Mouse (Mus musculus) neural tube, embryonic 10.5 days (tissue): ENCODE data around the gene Sema3a.

Experiments
- DNase-seq: peaks from one replicate; pipeline ENCODE4 v3.0.0-alpha.2; 2017; ENCODE audit warnings: low spot score; ENCODE audit errors: extremely low spot score

The Sema3a gene

DNA sequence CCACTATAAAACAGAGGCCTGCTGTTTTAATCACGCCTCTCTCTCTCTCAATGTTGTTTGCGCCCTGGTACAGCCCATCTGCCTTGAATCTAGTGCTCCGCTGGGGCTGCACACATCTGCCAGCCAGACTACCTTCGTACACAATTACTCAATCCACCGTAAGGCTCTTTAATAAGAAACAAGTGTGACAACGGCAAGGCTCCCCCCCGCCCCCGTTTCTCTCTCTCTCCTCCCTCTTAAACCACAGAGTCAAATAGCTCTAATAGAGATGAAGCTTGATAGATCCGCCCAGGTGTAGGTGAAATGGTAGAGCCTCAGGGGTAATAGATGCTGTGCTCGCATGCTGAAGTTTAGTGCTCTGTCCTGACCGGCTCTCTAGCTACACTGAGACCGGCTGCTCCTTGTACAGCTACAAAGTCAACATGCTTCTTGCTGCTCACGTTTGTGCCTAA lies at the start of gene Sema3a:
Sema3a (plus strand) TSS at position 174 of the 452 bp plus-strand sequence.
- peak; percentile 61 for DNase-seq

DNA sequence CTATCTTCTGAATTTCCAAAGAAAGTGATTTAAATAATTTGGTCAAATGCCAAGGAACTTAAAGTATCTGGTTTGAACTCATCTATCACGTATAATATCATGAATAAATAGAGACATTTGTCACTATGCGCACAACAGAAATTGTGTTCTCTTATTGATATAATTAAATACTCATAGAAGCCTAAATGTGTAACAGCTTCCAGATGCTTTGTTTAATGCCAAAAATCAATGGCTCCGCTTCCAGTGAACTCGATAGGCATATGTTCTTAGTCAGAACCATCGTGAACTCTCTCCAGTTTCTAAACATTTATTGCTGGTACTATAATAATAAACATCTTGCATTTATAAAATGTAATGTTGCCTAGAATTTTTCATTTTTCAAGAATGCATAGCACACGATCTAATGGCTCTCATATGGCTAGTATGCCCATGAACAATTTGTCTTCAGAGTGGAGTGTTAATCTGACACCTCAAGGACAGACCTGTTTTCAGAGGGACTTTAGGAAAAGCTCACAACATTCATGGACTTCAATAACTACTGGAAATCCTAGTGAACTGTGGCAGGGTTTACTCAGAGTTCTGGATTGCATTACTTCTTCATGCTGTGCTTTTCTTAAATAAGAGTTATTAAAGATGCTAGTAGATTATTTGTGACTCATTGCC lies 40.3 kb upstream of the Sema3a start:
- DNase-seq: no peak

DNA sequence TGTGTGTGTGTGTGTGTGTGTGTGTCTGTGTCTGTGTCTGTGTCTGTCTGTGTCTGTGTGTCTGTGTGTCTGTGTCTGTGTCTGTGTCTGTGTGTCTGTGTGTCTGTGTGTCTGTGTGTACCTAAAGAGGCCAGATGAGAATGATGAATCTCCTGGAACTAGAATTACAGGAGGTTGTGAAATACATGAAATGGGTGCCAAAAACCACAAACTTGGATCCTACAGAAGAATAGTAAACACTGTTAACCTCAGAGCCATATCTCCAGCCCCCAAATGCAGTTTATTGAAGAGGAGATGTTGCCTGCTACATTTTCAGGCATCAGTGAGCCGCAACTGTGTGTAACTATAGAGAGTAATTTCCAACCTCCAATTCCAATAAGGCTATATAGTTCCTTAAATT lies 34.8 kb upstream of the Sema3a start:
- DNase-seq: no peak

DNA sequence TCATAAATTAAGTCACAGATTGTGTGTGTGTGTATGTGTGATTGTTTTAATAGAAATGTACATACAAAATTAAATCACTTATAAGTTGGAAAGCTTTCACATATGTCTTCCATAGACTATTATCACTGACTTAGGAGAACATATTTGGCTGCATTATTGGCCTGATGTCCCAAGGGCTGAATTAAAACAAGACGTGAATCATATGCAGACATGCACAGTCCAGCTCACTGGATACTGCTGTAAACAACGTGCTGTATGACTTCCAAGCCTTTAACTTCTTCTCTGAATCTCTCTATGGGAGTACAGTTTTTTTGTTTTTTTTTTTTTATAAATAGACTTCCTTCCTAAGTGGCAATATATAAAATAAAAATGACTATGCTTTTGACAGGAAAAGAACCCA lies 15.7 kb upstream of the Sema3a start:
- DNase-seq: no peak

DNA sequence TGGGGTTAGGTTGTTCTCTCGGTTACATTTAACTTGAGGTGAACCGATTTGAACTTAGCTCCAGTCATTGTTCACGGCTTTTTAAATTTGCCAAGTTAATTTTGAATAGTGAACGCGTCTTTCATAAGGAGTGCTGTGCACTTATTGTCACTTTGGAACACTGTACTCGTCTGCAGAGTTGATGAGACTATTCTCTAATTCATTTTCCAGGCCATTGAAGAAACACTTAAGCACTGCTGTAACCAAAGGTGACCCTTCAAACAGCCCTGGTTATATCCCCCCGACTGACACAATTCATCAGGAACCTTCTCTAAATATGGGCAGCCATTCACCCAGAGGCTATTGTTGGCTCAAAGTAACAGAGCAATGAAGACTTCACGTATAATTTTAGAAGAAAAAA lies 8.0 kb upstream of the Sema3a start:
- DNase-seq: no peak

DNA sequence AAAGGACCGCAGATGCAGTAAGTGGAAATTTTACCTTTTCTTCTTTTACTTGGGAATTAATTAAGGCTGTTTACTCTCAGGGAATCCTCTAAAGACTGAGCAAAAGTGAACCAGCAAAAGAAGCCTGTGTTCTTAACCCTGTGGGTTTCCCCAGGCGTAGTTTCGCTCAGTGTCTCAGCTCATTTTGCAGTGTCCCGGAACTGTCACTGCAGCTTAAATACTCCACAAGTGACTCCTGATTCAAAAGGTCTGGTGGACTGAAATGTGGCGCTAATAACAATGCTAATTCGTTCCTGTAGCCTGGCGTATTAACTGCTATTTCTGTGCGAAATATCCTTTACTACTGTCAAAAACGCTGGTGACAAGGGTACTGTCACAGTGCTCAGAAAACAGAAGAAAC lies 543 bp downstream of the Sema3a start:
- peak; percentile 29 for DNase-seq

DNA sequence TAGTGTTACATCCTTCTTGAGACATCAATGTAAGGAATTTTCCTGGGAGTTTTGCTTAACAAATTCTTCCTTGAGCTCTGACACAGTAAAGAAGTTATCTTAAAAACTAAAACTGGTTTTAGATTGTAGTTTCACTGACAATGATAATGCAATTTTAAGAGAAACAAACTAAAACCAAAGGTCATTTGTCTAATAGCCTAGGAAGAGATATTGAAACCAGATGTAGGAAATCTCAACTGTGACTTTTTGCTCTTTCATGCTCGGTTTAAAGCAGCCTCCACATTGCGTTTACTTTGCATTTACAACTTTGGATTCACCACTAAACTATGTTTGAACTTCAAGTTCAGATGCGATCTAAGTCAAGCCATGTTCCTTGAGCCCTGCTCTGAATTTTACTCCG lies 982 bp downstream of the Sema3a start:
- peak; percentile 22 for DNase-seq

DNA sequence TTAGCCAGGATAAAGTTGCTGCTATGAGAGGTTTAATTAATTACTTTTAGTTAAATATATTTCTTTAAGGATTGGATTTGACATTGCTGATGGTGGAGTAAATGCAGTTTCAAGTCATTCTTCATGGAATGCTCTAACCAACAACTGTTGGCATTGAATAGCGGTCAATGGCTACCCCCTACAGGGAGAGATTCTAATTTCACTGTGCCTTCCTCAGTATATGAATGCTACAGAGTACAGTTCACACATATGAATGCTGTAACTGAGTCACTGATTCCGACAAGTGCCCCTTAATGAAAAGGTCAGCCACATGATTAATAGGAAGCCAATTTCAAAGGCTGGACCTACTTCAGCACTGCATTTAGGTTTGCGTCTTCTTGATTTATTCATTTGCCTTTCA lies 1.9 kb downstream of the Sema3a start:
- no peak for DNase-seq

DNA sequence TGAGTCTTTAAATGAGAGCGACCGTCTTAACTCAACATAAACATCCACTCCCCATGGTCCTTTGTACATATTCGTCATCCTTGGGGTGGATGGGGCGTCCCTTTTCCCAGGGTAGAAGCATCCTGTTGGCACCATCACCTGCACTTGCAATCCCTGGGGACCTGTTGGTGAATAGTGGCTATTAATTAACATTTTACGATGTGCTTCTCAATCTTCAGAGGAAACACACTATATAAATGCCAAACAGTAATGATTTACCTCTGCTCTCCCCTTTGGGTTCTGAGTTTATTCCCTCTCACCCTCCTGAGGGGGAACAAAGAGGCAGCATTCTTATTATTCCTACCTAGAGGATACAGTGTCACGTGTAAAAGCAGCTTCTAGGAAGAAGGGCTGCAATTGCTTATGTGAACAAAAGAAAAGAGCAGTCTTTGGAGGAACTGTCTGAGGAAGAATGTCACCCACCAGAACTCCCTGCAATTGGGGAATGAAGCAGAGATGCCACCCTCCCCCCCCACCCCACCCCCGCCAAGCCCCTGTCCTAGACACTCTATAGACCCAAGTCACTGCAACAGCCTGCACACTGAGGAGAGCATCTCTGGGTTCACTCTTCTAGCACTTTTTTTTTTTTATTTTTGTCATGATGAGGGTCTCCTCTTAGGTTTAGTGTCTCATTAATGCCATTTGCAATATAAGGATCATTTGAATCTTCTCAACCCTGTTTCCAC lies 19.7 kb downstream of the Sema3a start:
- no peak for DNase-seq

DNA sequence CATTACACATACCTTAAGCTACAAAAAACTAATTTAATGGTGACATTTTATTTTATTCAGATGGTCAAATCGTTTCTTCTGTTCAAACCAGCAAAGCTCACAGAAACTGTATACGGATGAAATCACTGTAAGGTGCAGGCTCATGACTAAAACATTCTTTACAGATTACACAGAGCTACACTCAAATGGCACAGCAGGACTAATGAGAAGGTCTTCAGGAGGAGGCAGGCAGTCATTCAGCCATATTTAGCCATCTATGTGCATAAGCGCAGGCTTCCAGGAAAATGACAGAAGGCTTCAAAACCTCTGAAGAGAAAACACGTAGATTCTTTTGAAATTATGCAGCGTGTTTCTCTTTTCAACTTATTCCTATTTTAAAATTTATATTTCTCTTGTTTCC lies 24.7 kb downstream of the Sema3a start:
- no peak for DNase-seq

DNA sequence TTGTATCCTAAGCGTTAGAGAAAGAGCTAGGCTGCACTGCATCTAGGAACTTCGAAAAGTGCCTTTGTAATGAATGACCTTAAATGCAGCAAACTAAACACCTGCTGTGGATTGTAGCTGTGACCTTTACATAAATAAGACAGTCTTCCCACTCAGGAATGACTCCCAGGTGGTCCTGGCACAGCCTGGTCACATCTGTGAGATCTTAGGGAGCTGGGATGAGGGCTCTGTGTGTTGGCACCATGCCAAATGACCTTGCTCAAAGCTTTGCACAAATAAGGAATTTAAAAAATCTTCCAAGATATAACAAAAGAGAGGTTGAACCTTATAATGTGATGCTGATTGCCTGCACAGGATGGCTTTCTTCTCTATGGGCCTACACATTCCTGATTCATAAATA lies 25.8 kb downstream of the Sema3a start:
- no peak for DNase-seq

DNA sequence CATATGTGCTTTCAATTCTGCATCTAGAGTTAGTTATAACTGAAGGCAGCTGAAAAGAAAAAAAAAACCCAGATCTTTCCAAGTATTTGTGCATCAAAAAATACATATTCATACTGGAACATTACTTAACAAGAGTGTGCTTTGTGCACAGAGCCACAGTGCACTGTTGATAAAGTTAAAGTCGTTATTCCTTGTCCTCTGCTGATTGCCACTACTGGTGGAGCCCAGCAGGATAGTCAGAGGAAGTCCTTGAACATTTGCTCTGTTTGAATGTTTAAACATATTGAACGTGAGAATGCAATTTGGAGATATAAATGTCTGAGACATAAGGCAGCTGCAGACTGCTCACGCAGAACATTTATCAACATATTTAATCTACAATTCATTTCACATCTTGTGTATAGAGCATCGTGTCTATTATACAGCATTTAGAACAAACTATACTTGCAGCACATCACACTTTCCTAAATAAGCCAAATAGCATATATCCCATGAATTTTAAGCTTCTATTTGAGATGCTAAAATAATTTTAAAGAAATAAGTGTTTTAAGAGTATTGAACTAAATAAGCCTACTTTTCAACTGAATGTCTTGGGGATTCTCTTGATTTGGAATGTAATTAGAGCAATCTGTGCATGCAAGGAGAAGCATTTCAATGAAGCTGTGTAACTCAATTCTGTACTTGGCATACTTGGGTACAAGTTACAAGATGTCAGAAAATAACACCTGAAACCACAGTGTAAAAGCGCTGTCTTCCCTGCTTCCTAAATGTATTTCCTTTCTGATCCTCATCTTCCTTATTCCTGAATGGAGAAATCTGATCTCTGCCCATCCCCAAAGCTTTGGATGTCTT lies 32.8 kb downstream of the Sema3a start:
- no peak for DNase-seq

DNA sequence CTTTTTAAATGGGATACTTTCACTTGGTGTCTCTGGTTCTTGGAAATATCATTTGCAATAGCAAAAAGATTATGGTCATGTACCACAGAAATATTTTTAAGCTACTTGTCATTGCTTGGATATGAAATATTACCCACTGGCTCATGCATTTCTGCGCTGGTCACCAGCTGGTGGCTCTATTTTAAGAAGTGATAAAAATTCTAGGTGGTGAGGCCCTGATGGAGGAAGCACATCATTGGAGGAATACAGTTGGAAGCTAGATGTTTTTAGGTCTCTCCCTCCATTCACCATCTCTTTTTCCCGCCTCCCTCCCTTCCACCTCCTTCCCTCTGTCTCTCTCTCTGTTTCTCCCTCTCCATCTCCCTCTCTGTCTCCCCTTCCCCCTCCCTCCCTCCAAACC lies 57.0 kb downstream of the Sema3a start:
- no peak for DNase-seq

DNA sequence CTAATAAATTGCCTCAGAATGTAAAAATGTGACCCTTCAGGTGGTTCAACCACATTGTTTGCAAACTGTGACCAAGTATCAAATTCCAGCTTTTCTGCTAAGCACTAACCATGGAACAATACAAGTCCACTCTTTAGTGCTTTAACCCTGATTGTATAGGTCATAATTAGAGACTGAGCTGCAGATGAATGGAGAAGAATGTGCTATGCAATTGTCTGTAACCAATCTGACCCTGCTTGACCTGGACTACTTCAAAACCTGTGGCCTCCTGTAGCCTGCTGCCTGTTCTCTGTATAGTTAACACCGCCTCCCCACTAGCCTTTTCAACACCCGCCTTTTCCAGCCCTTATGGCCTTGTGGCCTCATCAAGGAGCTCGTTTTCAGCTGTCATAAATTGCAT lies 72.7 kb downstream of the Sema3a start:
- no peak for DNase-seq

DNA sequence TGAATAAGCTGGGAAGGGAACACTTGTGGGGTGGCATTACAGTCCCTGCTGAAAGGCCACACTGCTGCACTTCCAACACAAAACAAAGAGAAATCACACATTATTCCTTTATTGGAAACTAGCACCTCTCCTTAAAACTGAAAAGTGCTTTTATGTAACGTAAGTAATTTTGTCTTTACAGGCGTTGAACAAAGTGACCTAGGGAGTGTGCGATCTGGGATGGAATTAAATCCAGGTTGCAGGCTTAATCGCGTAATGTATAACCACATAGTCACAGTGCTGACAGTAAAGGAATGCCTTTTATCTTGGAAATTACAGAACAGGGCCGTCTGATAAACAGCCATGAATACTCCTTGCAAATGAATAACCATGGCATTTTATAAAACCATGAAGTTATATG lies 74.5 kb downstream of the Sema3a start:
- DNase-seq: no peak

DNA sequence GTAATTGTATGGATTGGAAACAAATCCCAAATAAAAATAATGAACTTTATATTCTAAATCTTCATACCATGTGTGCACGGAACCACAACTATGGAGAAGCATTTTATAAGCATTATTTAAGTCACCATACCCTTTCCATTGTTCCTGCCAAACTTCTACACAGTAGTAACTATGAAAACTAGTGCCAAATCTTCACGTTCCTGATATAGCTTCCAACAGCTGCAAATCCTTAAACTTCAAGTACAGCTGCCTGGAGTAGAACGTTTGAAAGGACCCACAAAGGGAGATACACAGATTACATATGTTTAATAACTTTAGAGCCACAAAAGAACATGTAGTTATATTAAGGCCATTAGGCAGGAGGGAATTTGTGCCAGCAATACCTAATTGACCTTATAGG lies 130.1 kb downstream of the Sema3a start:
- no peak for DNase-seq

DNA sequence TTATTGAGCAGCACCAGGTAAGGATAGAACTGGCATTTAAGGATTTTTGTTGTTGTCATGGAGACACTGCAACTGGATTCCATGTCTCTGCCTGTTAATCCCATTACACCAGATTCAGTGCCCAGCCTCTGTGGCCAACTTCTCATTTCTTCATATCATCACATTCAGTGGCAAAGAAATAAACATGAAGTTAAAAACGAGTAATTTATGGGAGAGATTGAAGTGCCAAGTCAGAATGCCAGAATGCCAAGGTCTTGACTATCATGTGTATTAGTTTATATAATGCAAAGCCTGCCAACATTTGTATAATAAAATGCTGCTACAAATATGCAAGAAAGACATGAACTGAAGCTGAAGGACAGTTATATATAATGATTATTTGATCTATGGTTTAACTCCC lies 131.1 kb downstream of the Sema3a start:
- DNase-seq: no peak

DNA sequence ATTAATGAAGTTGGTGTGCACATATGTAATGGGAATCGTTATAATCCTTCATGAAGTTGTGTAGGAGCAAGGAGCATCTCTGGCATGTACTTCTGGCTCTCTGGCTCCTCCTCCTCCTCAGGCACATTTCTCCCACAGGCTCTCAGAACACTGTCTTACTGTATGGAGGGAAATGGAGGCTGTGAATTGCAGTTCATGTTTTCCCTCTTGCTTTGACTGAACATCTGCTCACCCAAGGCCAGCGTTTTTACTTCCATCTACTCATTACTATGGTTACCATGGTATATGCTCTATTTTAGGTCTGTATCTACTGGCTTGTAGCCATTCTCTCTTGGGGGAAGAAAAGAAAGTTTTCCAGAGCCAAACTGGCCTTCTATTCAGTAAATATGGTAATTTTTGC lies 137.9 kb downstream of the Sema3a start:
- no peak for DNase-seq

DNA sequence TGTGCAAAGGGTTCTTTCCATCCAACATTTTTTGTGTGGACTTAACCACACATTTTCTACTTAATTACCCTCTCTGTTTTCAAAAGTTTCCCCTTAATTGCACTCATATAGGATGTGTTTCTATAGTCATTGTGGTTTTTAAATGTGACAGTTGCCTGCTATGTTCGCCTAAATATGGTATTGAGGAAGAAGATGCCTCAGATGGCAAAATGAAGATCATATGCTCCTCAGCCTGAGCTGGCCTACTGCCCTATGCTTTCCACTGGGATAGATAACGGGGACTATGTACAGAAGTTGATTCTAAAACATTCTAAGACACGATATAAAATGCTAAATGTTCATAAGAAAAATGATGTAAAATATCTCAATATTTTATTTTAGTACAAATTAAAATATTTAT lies 138.3 kb downstream of the Sema3a start:
- no peak for DNase-seq

DNA sequence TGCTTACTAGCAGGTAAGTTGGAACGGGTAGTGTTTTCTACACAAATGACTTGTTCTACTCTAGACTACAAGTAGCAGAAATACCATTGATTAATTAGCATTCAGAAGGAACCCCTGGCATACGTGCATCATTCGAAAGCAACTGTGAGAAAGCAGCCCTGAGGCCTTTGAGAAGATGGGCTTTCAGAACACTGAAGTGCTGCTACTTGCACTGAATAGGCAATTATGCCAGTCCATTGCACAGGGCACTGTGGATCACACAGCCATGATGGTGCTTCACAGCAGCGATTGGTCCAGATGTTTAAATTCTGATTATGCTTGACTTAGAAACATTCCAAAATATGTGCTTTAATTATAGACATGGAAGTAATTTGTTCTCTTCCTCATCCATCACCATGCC lies 187.5 kb downstream of the Sema3a start:
- no peak for DNase-seq

DNA sequence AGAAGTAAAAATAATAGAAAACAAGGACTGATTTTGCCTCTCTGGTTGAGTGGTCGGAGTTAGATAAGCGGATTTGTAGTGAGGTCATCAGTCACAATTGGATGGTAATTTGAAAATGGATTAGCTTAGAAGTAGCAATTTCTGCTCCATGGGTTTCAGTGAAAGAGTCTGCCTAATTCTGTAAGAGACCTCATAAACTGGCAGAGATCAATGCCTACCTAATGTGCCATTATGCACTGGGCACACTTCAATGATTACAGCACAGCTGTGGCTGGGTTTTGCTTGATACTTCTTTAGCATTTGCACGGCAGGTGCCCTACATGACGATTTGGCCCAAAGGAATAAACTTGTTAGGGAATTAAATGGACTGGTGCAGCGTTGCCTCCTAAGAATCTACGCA lies 188.8 kb downstream of the Sema3a start:
- no peak for DNase-seq

DNA sequence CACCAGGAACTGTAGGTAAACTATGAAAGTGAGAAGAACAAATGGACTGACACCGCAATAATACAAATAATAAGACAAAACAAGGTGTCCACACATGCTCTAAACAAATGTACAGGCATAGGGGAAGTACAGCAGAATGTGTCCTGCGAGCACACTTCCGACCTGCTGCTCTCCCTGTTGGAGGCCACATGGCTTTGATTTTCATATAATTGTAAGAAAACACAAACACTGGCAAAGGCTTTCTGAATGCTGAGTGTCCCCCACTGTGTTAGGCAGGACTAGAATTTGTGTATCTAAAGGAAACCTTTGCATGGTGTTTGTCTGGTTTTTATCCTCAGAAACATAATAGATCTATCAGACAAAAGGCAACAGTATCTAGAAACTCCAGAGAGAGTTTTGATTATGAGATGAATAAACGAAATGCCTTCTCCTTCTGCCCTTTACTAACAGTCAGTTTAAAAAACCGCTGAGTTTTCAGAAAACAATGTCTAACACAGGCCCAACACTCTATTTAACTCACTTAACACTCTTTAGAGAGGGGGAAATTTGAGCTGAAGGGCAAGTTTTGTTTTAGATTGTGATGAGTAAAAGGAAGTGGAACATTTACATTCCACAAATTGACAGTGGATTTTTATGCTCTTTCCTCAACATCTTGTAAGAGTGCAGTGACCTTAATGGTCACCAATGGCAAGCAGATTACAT lies 193.7 kb downstream of the Sema3a start:
- no peak for DNase-seq
